In the genomic region with DNA sequence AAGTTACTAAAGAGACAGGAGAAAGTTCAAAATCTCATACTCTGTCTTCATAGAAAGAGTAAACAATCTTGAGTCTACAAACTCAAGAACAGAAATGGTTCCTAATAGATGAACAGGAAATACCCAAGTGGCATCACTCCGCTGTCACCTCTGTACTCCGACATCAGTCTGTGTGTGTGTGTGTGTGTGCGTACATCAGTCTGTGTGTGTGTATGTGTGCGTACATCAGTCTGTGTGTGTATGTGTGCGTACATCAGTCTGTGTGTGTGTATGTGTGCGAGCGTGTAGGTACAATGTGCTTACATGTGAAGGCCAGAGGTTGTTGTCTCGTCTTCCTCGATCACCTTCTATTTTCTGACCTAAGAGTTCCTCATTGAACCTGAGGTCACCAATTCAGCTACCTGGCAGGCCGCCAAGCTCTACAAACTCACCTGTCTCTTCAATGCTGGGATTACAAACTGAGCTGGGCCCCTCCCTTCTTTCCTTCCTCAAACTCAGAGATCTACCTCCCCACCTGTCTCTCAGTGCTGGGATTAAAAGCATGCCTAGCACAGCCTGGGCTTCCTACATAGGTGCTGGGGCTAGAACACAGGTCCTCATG, we compare ENCODE assay signal across 18 mouse cellular contexts.
"Had no signal": no experiment of that assay in that cellular context is flagged by ENCODE, and none has a peak within 500 bp of the region (broad histone marks: within the 10 kb centered on the region; RNA-seq: fewer than 3 reads in every experiment).

No protein-coding gene starts in this region.

- H3K27me3 ChIP-seq: kidney, embryonic 15.5 days; limb, embryonic 12.5 days; limb, embryonic 15.5 days; neural tube, embryonic 13.5 days had no signal

- H3K4me3 ChIP-seq: kidney, embryonic 15.5 days; limb, embryonic 12.5 days; limb, embryonic 15.5 days; neural tube, embryonic 13.5 days had no signal

- ATAC-seq: lung, postnatal 0 days had no signal

- DNase-seq: kidney, adult 11 months; kidney, adult 8-10 months; kidney, postnatal 10 days; kidney, postnatal 4 days; left cerebral cortex, postnatal 4 days; lung, embryonic 14.5 days; midbrain, embryonic 14.5 days; retina, postnatal 1 day; right cerebral cortex, postnatal 25 days; thymus, adult 18-20 months; thymus, postnatal 36 days had no signal

- H3K9ac ChIP-seq: kidney, embryonic 15.5 days; limb, embryonic 12.5 days; limb, embryonic 15.5 days; lung, embryonic 14.5 days; neural tube, embryonic 13.5 days had no signal

- H3K4me2 ChIP-seq: kidney, embryonic 15.5 days; limb, embryonic 12.5 days; limb, embryonic 15.5 days; lung, embryonic 14.5 days; midbrain, embryonic 11.5 days; neural tube, embryonic 13.5 days had no signal

- H3K27ac ChIP-seq: kidney, embryonic 15.5 days; limb, embryonic 12.5 days; limb, embryonic 15.5 days; macrophage; neural tube, embryonic 13.5 days had no signal

- H3K9me3 ChIP-seq: kidney, embryonic 15.5 days; limb, embryonic 12.5 days; limb, embryonic 15.5 days; neural tube, embryonic 13.5 days had no signal
